Mouse (Mus musculus) neural tube, embryonic 14.5 days (tissue): Measurements from ENCODE around the gene Ephb1. TPM values are rescaled to one million over a fixed set of nuclear protein-coding genes. Genes with fewer than 3 reads are reported as not detected.

Experiments
- ATAC-seq: fragments of 200-750 bp; cut with Nextera tagmentation; 2 replicates; pipeline ENCODE4 v1.8.0; 2017; ENCODE audit warnings: low read depth, mild to moderate bottlenecking, moderate TSS enrichment, moderate library complexity
- H3K27ac ChIP-seq: fragments of 300-500 bp; sonication (generic); 2 replicates; pipeline ENCODE4 v1.5.1; 2014; ENCODE audit warnings: low read depth, mild to moderate bottlenecking, control low read depth, low read length, moderate library complexity, mixed read lengths
- H3K27me3 ChIP-seq: fragments of 300-500 bp; sonication (generic); 2 replicates; pipeline ENCODE4 v1.6.1; 2014; ENCODE audit warnings: low read length; ENCODE audit not compliant: control insufficient read depth, insufficient read depth
- H3K36me3 ChIP-seq: fragments of 300-500 bp; sonication (generic); 2 replicates; pipeline ENCODE4 v1.6.1; 2014; ENCODE audit warnings: low read length, mixed read lengths; ENCODE audit not compliant: control insufficient read depth, insufficient read depth
- H3K4me1 ChIP-seq: fragments of 300-500 bp; sonication (generic); 2 replicates; pipeline ENCODE4 v1.6.1; 2014; ENCODE audit warnings: low read length; ENCODE audit not compliant: control insufficient read depth, insufficient read depth
- H3K4me2 ChIP-seq: fragments of 300-500 bp; sonication (generic); 2 replicates; pipeline ENCODE4 v1.6.1; 2014; ENCODE audit warnings: mild to moderate bottlenecking, low read depth, low read length, control low read depth
- H3K4me3 ChIP-seq: fragments of 300-500 bp; sonication (generic); 2 replicates; pipeline ENCODE4 v1.5.1; 2014; ENCODE audit warnings: low read depth, low read length, control low read depth, mixed read lengths
- H3K9ac ChIP-seq: fragments of 300-500 bp; sonication (generic); replicated peaks from 2 replicates; pipeline ENCODE4 v1.6.1; 2014; ENCODE audit warnings: low read depth, mild to moderate bottlenecking, control low read depth, low read length, mixed read lengths
- H3K9me3 ChIP-seq: fragments of 300-500 bp; sonication (generic); 2 replicates; pipeline ENCODE4 v1.6.1; 2016; ENCODE audit warnings: low read length; ENCODE audit not compliant: control insufficient read depth
- WGBS: fragments of 180-500 bp; shearing (Covaris S2); extraction: QIAGEN DNeasy Blood & Tissue Kit; methylation state at CpG from one replicate; pipeline ENCODE4 v1.1.7; 2014; 5-methylcytosine and 5-hydroxymethylcytosine counted together
- polyA plus RNA-seq: library from polyadenylated mRNA; unstranded; fragments of >200 nt; fragmentation: Nextera tagmentation; extraction: Ambion mirVana; gene quantifications from 2 replicates; pipeline ENCODE4 v1.2.1, GENCODE M21; 2014

Gene Ephb1
- polyA plus RNA-seq, 1 experiment from 2014 or later = 48.7 TPM

DNA sequence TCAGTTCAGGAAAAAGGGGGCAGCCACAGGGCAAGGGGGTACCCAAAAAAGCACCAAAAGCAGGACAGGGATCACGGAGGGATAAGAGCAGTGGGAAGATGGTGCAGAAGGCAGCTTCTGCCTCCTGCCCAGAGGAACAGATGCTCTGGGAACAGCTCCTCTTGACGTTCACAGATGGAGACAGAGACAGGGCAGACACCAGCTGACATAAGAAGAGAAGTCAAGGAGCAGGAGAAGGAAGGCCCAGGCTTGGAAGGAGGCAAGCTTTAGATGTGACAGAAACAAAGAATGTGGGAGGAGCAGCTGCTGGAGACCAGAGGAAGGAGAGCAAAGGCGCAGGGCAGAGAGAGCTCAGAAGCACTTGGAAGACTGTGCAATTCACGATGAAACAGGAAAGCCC lies 398.3 kb downstream of the Ephb1 start:
- H3K27ac ChIP-seq = no peak overlapping the region

DNA sequence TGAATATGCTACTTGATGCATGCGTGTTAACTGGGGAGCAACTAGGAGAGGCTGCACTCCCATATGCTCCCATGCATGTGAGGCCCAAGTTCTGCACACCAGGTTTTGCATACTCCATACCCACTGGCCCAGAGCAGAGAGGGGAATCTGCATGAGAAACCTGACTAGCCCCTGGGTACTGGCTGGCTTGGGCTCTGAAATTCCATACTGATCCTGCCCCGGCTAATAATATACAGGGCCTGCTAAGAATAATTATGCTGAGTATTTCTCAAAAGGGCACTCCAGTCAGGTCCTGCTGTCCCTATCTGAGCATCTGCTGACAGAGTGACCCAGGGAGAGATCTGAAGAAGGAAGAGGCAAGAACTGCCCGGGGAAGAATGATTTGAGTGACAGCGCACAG lies 400.0 kb downstream of the Ephb1 start:
- Histone ChIP-seq H3K4me1 (no peaks in the 10 kb centered on the region), H3K4me3 (no peak overlapping the region), H3K9ac (no peak overlapping the region), H3K4me2 (no peak overlapping the region), H3K27ac (no peak overlapping the region), H3K27me3 (no peaks in the 10 kb centered on the region), H3K9me3 (no peaks in the 10 kb centered on the region), H3K36me3 (no peaks in the 10 kb centered on the region)
- no peak for ATAC-seq
- 70% methylated on average over 4 of the region's 4 CpGs for WGBS

More for the DNA sequence above, 398.3 kb downstream of the Ephb1 start:
- Histone ChIP-seq H3K4me2 (no peak overlapping the region), H3K4me1 (no peaks in the 10 kb centered on the region), H3K4me3 (no peak overlapping the region), H3K36me3 (no peaks in the 10 kb centered on the region), H3K9ac (no peak overlapping the region), H3K9me3 (no peaks in the 10 kb centered on the region), H3K27me3 (no peaks in the 10 kb centered on the region)
- WGBS = 44% methylated on average over 4 of the region's 4 CpGs
- no peak for ATAC-seq

DNA sequence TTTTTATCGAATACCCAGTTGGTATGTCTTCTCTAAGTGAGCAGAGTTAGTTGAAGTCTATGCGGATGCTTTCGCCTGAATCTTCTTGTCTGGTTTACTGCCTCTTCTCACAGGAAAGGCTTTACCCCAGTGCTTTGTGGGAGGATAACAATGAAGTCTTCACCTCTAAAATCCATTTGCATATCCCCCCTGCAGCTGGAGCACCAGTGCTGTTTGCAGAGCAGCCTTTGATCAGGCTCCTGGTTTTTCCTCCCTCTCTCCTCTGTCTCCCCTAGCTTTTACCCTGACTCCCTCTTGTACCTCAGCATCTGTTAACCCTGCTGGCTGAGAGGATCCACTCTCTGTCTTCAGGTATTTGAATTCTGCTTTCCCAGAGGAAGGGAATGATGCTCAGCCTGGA lies 404.4 kb downstream of the Ephb1 start:
- Histone ChIP-seq H3K9ac (no peak overlapping the region), H3K4me3 (no peak overlapping the region), H3K36me3 (no peaks in the 10 kb centered on the region), H3K4me1 (0 out of 2 replicates have a peak, but pooled peaks cover 3% of the 10 kb centered on the region), H3K4me2 (no peak overlapping the region), H3K27me3 (no peaks in the 10 kb centered on the region), H3K9me3 (no peaks in the 10 kb centered on the region), H3K27ac (no peak overlapping the region)
- WGBS = 9% methylated on average over 3 of the region's 3 CpGs
- ATAC-seq = no peak

DNA sequence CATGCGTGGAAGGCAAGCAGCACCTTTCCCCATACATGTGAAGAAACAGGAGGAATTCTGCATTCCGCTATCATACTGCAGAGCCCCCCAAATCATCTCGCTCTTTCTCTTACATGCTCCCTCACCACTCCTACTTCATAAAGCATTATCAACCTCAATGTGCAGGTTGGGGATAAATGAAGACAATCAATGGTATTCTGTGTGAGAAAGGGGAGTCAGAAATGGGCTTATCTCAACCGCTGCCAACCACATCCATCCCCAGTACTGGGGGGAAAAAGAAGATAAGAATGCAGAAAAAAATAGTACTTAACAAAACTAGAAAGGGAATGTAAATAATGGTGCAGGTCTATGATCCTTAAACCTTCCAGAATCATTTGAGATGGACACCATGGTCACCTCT lies 408.7 kb downstream of the Ephb1 start:
- H3K27me3 ChIP-seq = no peaks in the 10 kb centered on the region
- 83% methylated on average over 4 of the region's 4 CpGs for WGBS
- no peak overlapping the region for H3K27ac ChIP-seq
- no peaks in the 10 kb centered on the region for H3K9me3 ChIP-seq
- no peak overlapping the region for H3K4me3 ChIP-seq
- H3K4me1 ChIP-seq = peaks cover 6% of the 10 kb centered on the region; the same call in 1 of the 2 replicates
- no peaks in the 10 kb centered on the region for H3K36me3 ChIP-seq
- H3K4me2 ChIP-seq = no peak overlapping the region
- no peak overlapping the region for H3K9ac ChIP-seq
- no peak for ATAC-seq

DNA sequence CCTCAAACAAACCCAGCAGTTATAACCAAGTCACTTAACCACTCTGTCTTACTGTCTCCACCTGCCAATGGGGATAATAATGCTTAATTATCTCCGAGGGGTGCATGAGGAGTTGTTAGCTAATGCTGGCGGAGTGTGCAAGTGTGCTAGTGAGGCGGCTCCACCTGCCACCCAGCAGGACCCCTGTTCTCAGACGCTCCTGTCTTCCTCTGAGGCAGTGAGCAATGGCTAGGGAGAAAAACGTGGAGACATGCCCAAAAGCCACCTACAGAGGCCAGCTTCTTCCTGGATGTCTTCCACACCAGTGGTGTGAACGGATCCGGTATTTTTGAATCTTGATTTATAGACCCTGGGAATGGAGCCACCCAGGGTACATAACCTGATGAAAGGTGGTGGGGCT lies 409.2 kb downstream of the Ephb1 start:
- no peak overlapping the region for H3K4me3 ChIP-seq
- peaks cover 6% of the 10 kb centered on the region; the same call in 1 of the 2 replicates for H3K4me1 ChIP-seq
- ATAC-seq = no peak
- 20% methylated on average over 7 of the region's 7 CpGs for whole genome bisulfite sequencing
- no peak overlapping the region for H3K4me2 ChIP-seq
- H3K36me3 ChIP-seq = no peaks in the 10 kb centered on the region
- no peak overlapping the region for H3K27ac ChIP-seq
- no peak overlapping the region for H3K9ac ChIP-seq
- H3K27me3 ChIP-seq = no peaks in the 10 kb centered on the region
- H3K9me3 ChIP-seq = no peaks in the 10 kb centered on the region

DNA sequence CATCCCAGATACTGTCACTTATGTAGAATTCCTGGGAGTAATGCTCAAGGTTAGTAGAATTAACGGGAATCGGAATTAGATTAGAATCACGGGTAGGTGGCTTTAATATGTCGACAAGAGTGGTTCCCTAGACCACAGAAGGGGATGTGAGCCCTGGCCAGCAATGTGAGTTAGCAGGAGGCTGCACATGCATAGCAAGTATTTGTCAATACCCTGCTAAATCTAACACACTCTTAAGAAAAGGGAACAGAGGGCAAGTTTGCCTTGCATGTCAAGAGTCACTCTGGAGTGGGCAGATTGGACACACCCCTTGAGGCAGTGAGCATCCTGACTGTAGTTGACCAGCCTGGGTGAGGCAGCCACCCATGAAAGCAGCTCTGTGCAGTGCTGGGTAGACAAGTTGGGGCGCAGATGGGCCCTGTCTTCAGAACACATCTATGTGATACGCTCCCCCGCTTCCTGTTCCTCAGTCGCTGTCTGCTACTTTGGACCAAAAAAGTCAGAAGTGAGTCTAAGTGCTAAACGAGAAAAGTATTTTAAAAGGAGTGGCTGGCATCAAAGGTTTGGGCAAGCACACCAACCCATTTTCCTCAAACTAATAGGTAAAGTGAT lies 412.3 kb downstream of the Ephb1 start:
- ATAC-seq = no peak
- Histone ChIP-seq H3K27me3 (no peaks in the 10 kb centered on the region), H3K36me3 (no peaks in the 10 kb centered on the region), H3K4me3 (no peak overlapping the region), H3K4me1 (peaks cover 6% of the 10 kb centered on the region; the same call in 1 of the 2 replicates), H3K4me2 (no peak overlapping the region), H3K27ac (no peak overlapping the region), H3K9me3 (no peaks in the 10 kb centered on the region), H3K9ac (no peak overlapping the region)
- WGBS = 82% methylated on average over 9 of the region's 9 CpGs

DNA sequence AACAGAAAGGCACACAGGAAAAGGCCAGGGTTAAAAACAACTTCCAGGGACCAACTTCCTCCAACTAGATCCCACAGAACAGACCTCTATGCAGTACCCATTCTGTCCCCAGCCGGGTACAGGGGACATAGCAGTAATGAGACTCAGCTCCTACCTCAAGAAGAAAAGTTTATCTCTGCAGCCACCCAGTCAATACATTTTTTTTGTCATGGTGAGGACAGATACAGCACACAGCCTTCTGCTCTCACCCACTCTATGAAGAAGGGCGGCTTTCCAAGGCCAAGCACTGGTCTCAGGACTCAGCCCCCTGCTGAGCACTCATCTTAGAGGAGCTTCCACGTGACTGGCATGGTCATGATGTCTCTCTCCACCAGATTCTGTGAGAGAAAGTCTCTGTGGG lies 414.3 kb downstream of the Ephb1 start:
- H3K4me1 ChIP-seq = peaks cover 4% of the 10 kb centered on the region; the same call in 1 of the 2 replicates
- WGBS = 73% methylated on average over 3 of the region's 3 CpGs
- no peak overlapping the region for H3K9ac ChIP-seq
- no peak overlapping the region for H3K4me3 ChIP-seq
- no peaks in the 10 kb centered on the region for H3K9me3 ChIP-seq
- no peaks in the 10 kb centered on the region for H3K27me3 ChIP-seq
- H3K36me3 ChIP-seq = no peaks in the 10 kb centered on the region
- H3K4me2 ChIP-seq = no peak overlapping the region
- H3K27ac ChIP-seq = no peak overlapping the region
- no peak for ATAC-seq

DNA sequence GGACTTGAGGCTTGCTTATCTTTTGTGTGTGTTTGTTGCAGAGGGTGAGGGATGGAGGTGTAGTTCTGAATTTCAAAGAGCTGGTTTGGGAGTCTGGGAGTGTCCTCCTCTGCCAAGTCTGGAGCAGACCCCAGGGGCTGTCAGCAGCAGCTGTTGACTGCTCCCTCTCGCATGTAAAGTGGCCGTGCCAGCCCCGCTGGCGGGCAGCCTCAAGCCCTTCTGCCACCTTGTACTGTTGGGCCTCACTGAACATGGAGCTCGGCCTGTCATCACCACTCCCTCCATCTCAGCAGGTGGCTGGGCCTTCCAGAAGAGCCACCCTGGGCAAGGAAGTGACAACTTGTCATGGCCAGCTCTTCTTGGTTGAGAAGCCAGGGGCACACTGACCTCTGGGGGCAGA lies 415.5 kb downstream of the Ephb1 start:
- Histone ChIP-seq H3K27ac (no peak overlapping the region), H3K4me3 (no peak overlapping the region), H3K4me1 (peaks cover 3% of the 10 kb centered on the region; the same call in 1 of the 2 replicates), H3K36me3 (no peaks in the 10 kb centered on the region), H3K9ac (no peak overlapping the region), H3K9me3 (no peaks in the 10 kb centered on the region), H3K27me3 (no peaks in the 10 kb centered on the region), H3K4me2 (no peak overlapping the region)
- peak; percentile 72; the same call in 1 of the 2 replicates for ATAC-seq
- 35% methylated on average over 5 of the region's 5 CpGs for WGBS

DNA sequence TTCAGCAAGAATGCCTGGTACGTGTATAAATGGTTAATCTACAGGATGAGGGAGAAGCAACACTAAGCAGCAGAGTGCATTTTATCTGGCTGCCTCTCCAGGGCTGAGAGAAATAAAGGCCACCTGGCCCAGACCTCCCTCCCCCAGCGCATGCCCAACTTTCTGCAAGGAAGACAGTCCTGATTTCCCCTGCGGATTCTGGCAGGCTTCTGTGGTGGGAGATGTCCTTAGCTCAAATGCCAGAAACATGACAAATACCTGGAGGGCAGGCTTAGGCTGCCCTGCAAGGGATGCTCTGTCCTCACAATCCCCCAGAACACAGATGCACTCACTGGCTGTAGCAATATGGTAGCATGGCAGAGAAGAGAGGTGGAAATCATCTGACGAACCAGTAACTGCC lies 416.4 kb downstream of the Ephb1 start:
- Histone ChIP-seq H3K9ac (no peak overlapping the region), H3K9me3 (no peaks in the 10 kb centered on the region), H3K4me1 (no peaks in the 10 kb centered on the region), H3K36me3 (no peaks in the 10 kb centered on the region), H3K27me3 (no peaks in the 10 kb centered on the region), H3K4me3 (no peak overlapping the region), H3K4me2 (no peak overlapping the region), H3K27ac (no peak overlapping the region)
- WGBS = 82% methylated on average over 4 of the region's 4 CpGs
- ATAC-seq = no peak
